Mouse (Mus musculus) heart, adult 2 months (tissue): Measurements from ENCODE around the gene Otol1.

ENCODE experiments used
- CTCF ChIP-seq: fragments of 200-600 bp; IDR thresholded peaks from 2 replicates; pipeline ENCODE4 v1.8.1; 2022; ENCODE audit warnings: antibody characterized with exemption, mild to moderate bottlenecking, moderate library complexity
- EP300 ChIP-seq: fragments of 200-500 bp; IDR thresholded peaks from 2 replicates; pipeline ENCODE4 v1.6.1; 2011; ENCODE audit warnings: low read depth, low read length, control low read depth; ENCODE audit not compliant: insufficient read depth
- POLR2A ChIP-seq: fragments of 200-500 bp; IDR thresholded peaks from 2 replicates; pipeline ENCODE4 v1.6.1; 2011; ENCODE audit warnings: mild to moderate bottlenecking, low read depth, low read length, control low read depth; ENCODE audit not compliant: insufficient read depth

- TF ChIP-seq CTCF, result no peak
- no peak for TF ChIP-seq POLR2A
- TF ChIP-seq EP300, result no peak
Measured at GRCm38 (mm10) chr3:70029260-70029659, 21.8 kb downstream of the Otol1 start.
